Mouse (Mus musculus) cerebellum, adult 2 months (tissue): ENCODE measurements at regions not wholly inside any gene's neighbourhood (a gene's known extent, or its start where the extent isn't known, plus 50 kb on each side); places are given as distances from the start of the nearest gene placed in this dataset.

ENCODE experiments used
- CTCF ChIP-seq: fragments of 200-500 bp; IDR thresholded peaks from 2 replicates; pipeline ENCODE4 v1.5.1; 2011; ENCODE audit warnings: low read depth, mild to moderate bottlenecking, control low read depth, low read length, moderate library complexity, borderline replicate concordance; ENCODE audit not compliant: insufficient read depth
- POLR2A ChIP-seq: fragments of 200-500 bp; IDR thresholded peaks from 2 replicates; pipeline ENCODE4 v1.6.1; 2011; ENCODE audit warnings: low read length, control low read depth, borderline replicate concordance; ENCODE audit not compliant: insufficient read depth

DNA sequence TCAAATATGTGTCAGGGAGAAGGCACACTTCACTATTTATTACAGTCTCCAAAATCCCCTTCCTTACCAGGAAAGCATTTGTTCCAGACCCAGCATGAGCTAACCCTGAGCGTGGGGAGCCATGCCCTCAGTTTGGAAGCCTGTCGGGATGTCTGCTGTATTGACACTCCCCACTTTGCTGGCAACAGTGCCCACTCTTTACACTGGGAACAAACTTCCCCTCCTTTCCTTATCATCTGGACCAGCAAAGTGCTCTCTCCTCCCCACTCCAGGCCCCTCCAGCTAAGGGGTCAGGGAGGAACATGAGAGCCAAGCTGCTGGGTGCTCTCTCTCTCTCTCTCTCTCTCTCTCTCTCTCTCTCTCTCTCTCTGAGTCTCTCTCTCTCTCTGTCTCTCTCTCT lies 310.7 kb upstream of the 1700056E22Rik start:
- no peak for TF ChIP-seq POLR2A
- no peak for TF ChIP-seq CTCF
